Mouse (Mus musculus) ovary, postnatal 14 days (tissue): ENCODE measurements at regions not wholly inside any gene's neighbourhood (a gene's known extent, or its start where the extent isn't known, plus 50 kb on each side); places are given as distances from the start of the nearest gene placed in this dataset.

ENCODE experiments used
- DNase-seq: peaks from one replicate; pipeline ENCODE4 v3.0.0; 2022; ENCODE audit warnings: low spot score

- DNase-seq: no peak
Observed at GRCm38 (mm10) chr14:48753517-48754079, 80.0 kb upstream of the Otx2 start.

GRCm38 (mm10) chr14:48753084-48753483, 79.5 kb upstream of the Otx2 start:
- DNase-seq: no peak

- DNase-seq: no peak
Observed at GRCm38 (mm10) chr14:48752579-48752905, 78.9 kb upstream of the Otx2 start.

- DNase-seq: no peak
Observed at GRCm38 (mm10) chr14:48751751-48752578, 78.3 kb upstream of the Otx2 start.

- no peak for DNase-seq
Observed at GRCm38 (mm10) chr14:48750994-48751393, 77.4 kb upstream of the Otx2 start.

- DNase-seq: no peak
Observed at GRCm38 (mm10) chr14:48748976-48749375, 75.4 kb upstream of the Otx2 start.

GRCm38 (mm10) chr14:48747936-48748335, 74.3 kb upstream of the Otx2 start:
- DNase-seq: no peak

GRCm38 (mm10) chr14:48740942-48741602, 67.5 kb upstream of the Otx2 start:
- no peak for DNase-seq

GRCm38 (mm10) chr14:48739121-48739520, 65.5 kb upstream of the Otx2 start:
- no peak for DNase-seq

- no peak for DNase-seq
Observed at GRCm38 (mm10) chr14:48738641-48739040, 65.0 kb upstream of the Otx2 start.

GRCm38 (mm10) chr14:48738213-48738612, 64.6 kb upstream of the Otx2 start:
- DNase-seq: no peak

GRCm38 (mm10) chr14:48736969-48737860, 63.6 kb upstream of the Otx2 start:
- no peak for DNase-seq

- DNase-seq: no peak
Observed at GRCm38 (mm10) chr14:48736211-48736610, 62.6 kb upstream of the Otx2 start.

- DNase-seq: no peak
Observed at GRCm38 (mm10) chr14:48729996-48730395, 56.4 kb upstream of the Otx2 start.
